Mouse (Mus musculus): ENCODE data around the gene Fhl2.

Fhl2 gene

GRCm38 (mm10) chr1:43196661-43197241 is at the start of gene Fhl2:
Gene Fhl2 (minus strand): TSS chr1:43196984.
- no peak for DNase-seq (ENCODE audit: low spot score in 2 of 2)

GRCm38 (mm10) chr1:43245014-43245413 is 48.2 kb upstream of the Fhl2 start:
- DNase-seq (ENCODE audit: low spot score in 2 of 2) = no peak

- no peak for DNase-seq (ENCODE audit: low spot score in 2 of 2)
Observed at GRCm38 (mm10) chr1:43241208-43241607, 44.4 kb upstream of the Fhl2 start.

GRCm38 (mm10) chr1:43239796-43240313 is 43.1 kb upstream of the Fhl2 start:
- no peak for DNase-seq (ENCODE audit: low spot score in 2 of 2)

GRCm38 (mm10) chr1:43238471-43238870 is 41.7 kb upstream of the Fhl2 start:
- DNase-seq (ENCODE audit: low spot score in 2 of 2) = no peak

GRCm38 (mm10) chr1:43237360-43238235 is 40.8 kb upstream of the Fhl2 start:
- DNase-seq (ENCODE audit: low spot score in 2 of 2) = no peak

GRCm38 (mm10) chr1:43225531-43226151 is 28.9 kb upstream of the Fhl2 start:
- no peak for DNase-seq (ENCODE audit: low spot score in 2 of 2)

GRCm38 (mm10) chr1:43224943-43225342 is 28.2 kb upstream of the Fhl2 start:
- no peak for DNase-seq (ENCODE audit: low spot score in 2 of 2)

- DNase-seq (ENCODE audit: low spot score in 2 of 2) = no peak
Observed at GRCm38 (mm10) chr1:43224171-43224570, 27.4 kb upstream of the Fhl2 start.

GRCm38 (mm10) chr1:43223097-43223496 is 26.3 kb upstream of the Fhl2 start:
- DNase-seq (ENCODE audit: low spot score in 2 of 2) = no peak

GRCm38 (mm10) chr1:43218016-43218680 is 21.4 kb upstream of the Fhl2 start:
- DNase-seq (ENCODE audit: low spot score in 2 of 2) = peak in 1 of 2 experiments; percentile 17

GRCm38 (mm10) chr1:43215601-43216000 is 18.8 kb upstream of the Fhl2 start:
- no peak for DNase-seq (ENCODE audit: low spot score in 2 of 2)

GRCm38 (mm10) chr1:43211274-43211673 is 14.5 kb upstream of the Fhl2 start:
- no peak for DNase-seq (ENCODE audit: low spot score in 2 of 2)

GRCm38 (mm10) chr1:43210285-43210684 is 13.5 kb upstream of the Fhl2 start:
- no peak for DNase-seq (ENCODE audit: low spot score in 2 of 2)

- DNase-seq (ENCODE audit: low spot score in 2 of 2) = no peak
Observed at GRCm38 (mm10) chr1:43207147-43207546, 10.4 kb upstream of the Fhl2 start.

GRCm38 (mm10) chr1:43203282-43203681 is 6.5 kb upstream of the Fhl2 start:
- DNase-seq (ENCODE audit: low spot score in 2 of 2) = no peak

- DNase-seq (ENCODE audit: low spot score in 2 of 2) = no peak
Observed at GRCm38 (mm10) chr1:43202226-43202625, 5.4 kb upstream of the Fhl2 start.

- DNase-seq (ENCODE audit: low spot score in 2 of 2) = no peak
Observed at GRCm38 (mm10) chr1:43201796-43202195, 5.0 kb upstream of the Fhl2 start.

- peak; percentile 80 to 92 for DNase-seq (ENCODE audit: low spot score in 2 of 2)
Observed at GRCm38 (mm10) chr1:43199867-43200240, 3.1 kb upstream of the Fhl2 start.

GRCm38 (mm10) chr1:43199210-43199866 is 2.6 kb upstream of the Fhl2 start:
- DNase-seq (ENCODE audit: low spot score in 2 of 2) = peak in 1 of 2 experiments; percentile 19

- DNase-seq (ENCODE audit: low spot score in 2 of 2) = no peak
Observed at GRCm38 (mm10) chr1:43196059-43196458, 725 bp downstream of the Fhl2 start.

Data from right cerebral cortex, postnatal 36 days (tissue).